11 mouse cellular contexts compared by ENCODE assay signal in the genomic region with DNA sequence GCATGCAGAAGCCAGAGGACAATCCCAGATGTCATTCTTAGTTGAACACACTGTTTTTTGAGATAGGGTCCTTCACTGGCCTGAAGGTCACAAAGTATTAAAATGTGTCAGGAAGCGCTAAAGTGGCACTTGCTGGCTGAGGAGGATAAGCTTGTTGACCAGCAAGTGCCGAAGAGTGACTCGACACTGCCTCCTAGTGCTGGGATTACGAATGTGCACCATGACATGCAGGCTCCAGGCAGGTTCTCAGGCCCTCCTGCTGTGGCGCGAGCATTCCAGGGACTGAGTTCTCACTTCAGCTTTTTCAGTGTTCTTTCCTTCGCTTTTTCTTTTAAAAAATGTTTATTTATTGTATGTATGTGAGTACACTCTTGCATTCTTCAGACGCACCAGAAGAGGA. TPM values are rescaled to one million over a fixed set of nuclear protein-coding genes. Genes with fewer than 3 reads are reported as not detected.
DNase-seq lines count a peak whose midpoint lies in the region; ATAC-seq and TF ChIP-seq lines count a peak whose summit lies in the region.
"Had no signal": no experiment of that assay in that cellular context is flagged by ENCODE, and none has a peak within 500 bp of the region (broad histone marks: within the 10 kb centered on the region; RNA-seq: fewer than 3 reads in every experiment).

No protein-coding gene starts in this region.

- H3K27ac ChIP-seq in gastrocnemius, adult 2 months: no peak overlapping the region
- no peak overlapping the region for H3K27ac ChIP-seq in midbrain, postnatal 0 days (ENCODE audit: low read depth, low read length)
- no peak overlapping the region for H3K27ac ChIP-seq in midbrain, embryonic 14.5 days (replicated peaks; ENCODE audit: low read depth, low read length)
- H3K27ac ChIP-seq: forebrain, embryonic 15.5 days; lung, embryonic 15.5 days had no signal

- H3K36me3 ChIP-seq in midbrain, postnatal 0 days (ENCODE audit: insufficient read depth, low read length): no peaks in the 10 kb centered on the region
- H3K36me3 ChIP-seq in midbrain, embryonic 14.5 days (ENCODE audit: control insufficient read depth, insufficient read depth, low read length): no peaks in the 10 kb centered on the region
- H3K36me3 ChIP-seq: forebrain, embryonic 15.5 days; lung, embryonic 15.5 days had no signal

- intact Hi-C loops in gastrocnemius, adult 2 months (cut with DNase I): no loop called here
- intact Hi-C loops in gastrocnemius, postnatal 36 days (cut with DNase I): no loop called here

- peak; percentile 35; the same call in 1 of the 2 replicates for TF ChIP-seq CTCF in gastrocnemius, adult 2 months (IDR thresholded peaks at IDR 0.05)
- TF ChIP-seq CTCF in midbrain, postnatal 0 days (IDR thresholded peaks at IDR 0.05): peak; percentile 34

- no peaks in the 10 kb centered on the region for H3K9me3 ChIP-seq in midbrain, postnatal 0 days (ENCODE audit: low read length)
- H3K9me3 ChIP-seq in midbrain, embryonic 14.5 days (ENCODE audit: control insufficient read depth, low read length): no peaks in the 10 kb centered on the region
- H3K9me3 ChIP-seq: forebrain, embryonic 15.5 days; lung, embryonic 15.5 days had no signal

- no peaks in the 10 kb centered on the region for H3K4me1 ChIP-seq in midbrain, postnatal 0 days (ENCODE audit: insufficient read depth, low read length)
- no peaks in the 10 kb centered on the region for H3K4me1 ChIP-seq in midbrain, embryonic 14.5 days (ENCODE audit: control insufficient read depth, insufficient read depth, low read length)
- H3K4me1 ChIP-seq: forebrain, embryonic 15.5 days; lung, embryonic 15.5 days had no signal

- H3K9ac ChIP-seq in midbrain, postnatal 0 days (replicated peaks; ENCODE audit: low read length, poor library complexity, severe bottlenecking): no peak overlapping the region
- H3K9ac ChIP-seq in midbrain, embryonic 14.5 days (replicated peaks; ENCODE audit: low read length): no peak overlapping the region
- H3K9ac ChIP-seq: forebrain, embryonic 15.5 days; lung, embryonic 15.5 days had no signal

- no peak for DNase-seq in gastrocnemius, adult 2 months
- DNase-seq in gastrocnemius, postnatal 4 days (ENCODE audit: low spot score in 2 of 2): no peak
- no peak for DNase-seq in midbrain, postnatal 0 days (ENCODE audit: low spot score)
- no peak for DNase-seq in midbrain, embryonic 14.5 days
- peak; percentile 62 for DNase-seq in embryo, embryonic 10 days (ENCODE audit: low spot score)
- DNase-seq in mesoderm, embryonic 11.5 days (ENCODE audit: low read depth, low spot score): peak; percentile 45
- DNase-seq in gastrocnemius, postnatal 36 days: no peak
- no peak for DNase-seq in MN1 (ENCODE audit: low spot score)
- DNase-seq: heart, postnatal 14 days had no signal

- no peaks in the 10 kb centered on the region for H3K27me3 ChIP-seq in midbrain, postnatal 0 days (ENCODE audit: insufficient read depth, low read length)
- no peaks in the 10 kb centered on the region for H3K27me3 ChIP-seq in midbrain, embryonic 14.5 days (ENCODE audit: control insufficient read depth, insufficient read depth, low read length)
- H3K27me3 ChIP-seq: forebrain, embryonic 15.5 days; lung, embryonic 15.5 days had no signal

- H3K4me3 ChIP-seq in gastrocnemius, adult 2 months: no peak overlapping the region
- H3K4me3 ChIP-seq in midbrain, postnatal 0 days (ENCODE audit: low read depth, low read length): no peak overlapping the region
- H3K4me3 ChIP-seq in midbrain, embryonic 14.5 days (replicated peaks; ENCODE audit: low read depth, low read length): no peak overlapping the region
- H3K4me3 ChIP-seq: forebrain, embryonic 15.5 days; lung, embryonic 15.5 days had no signal

- H3K4me2 ChIP-seq in midbrain, postnatal 0 days (ENCODE audit: low read depth, low read length, poor library complexity, severe bottlenecking): no peak overlapping the region
- H3K4me2 ChIP-seq in midbrain, embryonic 14.5 days (ENCODE audit: low read length): no peak overlapping the region
- H3K4me2 ChIP-seq: forebrain, embryonic 15.5 days; lung, embryonic 15.5 days had no signal

- 48% methylated on average over 8 of the region's 8 CpGs for WGBS in midbrain, postnatal 0 days
- WGBS in midbrain, embryonic 14.5 days: 51% methylated on average over 8 of the region's 8 CpGs

- no peak for ATAC-seq in midbrain, postnatal 0 days (ENCODE audit: low FRiP score)
- ATAC-seq in midbrain, embryonic 14.5 days (ENCODE audit: low FRiP score, low TSS enrichment): no peak
- ATAC-seq: forebrain, embryonic 15.5 days had no signal

RNA-seq across cellular contexts. Expression of a gene that starts 34.3 kb away (rescaled TPM):
- not detected for total RNA-seq in gastrocnemius, adult 2 months (2021)
- not detected for total RNA-seq in gastrocnemius, postnatal 4 days (2021)
- total RNA-seq in midbrain, postnatal 0 days (2014; rRNA removed): 1.5 TPM in 1 of 2 replicates, not detected in the other
- polyA plus RNA-seq in midbrain, postnatal 0 days (2015; fragmentation: Nextera tagmentation; extraction: Ambion mirVana): 2.4 and 3.4 TPM in 2 replicates
- polyA plus RNA-seq in midbrain, embryonic 14.5 days (2014; fragmentation: Nextera tagmentation; extraction: Ambion mirVana): 0.59 and 1.3 TPM in 2 replicates
- not detected for total RNA-seq in gastrocnemius, postnatal 36 days (2021)
- total RNA-seq: heart, postnatal 14 days had no signal

Comparison
In these comparisons a context has a peak if more than half of its experiments do, and no peak if none do; other contexts are left out.
1. DNase-seq: peak in embryo, embryonic 10 days (single experiment) and mesoderm, embryonic 11.5 days (single experiment); none in gastrocnemius, adult 2 months (single experiment), gastrocnemius, postnatal 4 days (0 of 2), midbrain, postnatal 0 days (single experiment), midbrain, embryonic 14.5 days (single experiment), gastrocnemius, postnatal 36 days (0 of 2) and MN1 (single experiment).